Mouse (Mus musculus): ENCODE measurements around the gene Gm49450. TPM values are rescaled to one million over a fixed set of nuclear protein-coding genes. Genes with fewer than 3 reads are reported as not detected.

Gene Gm49450
- polyA plus RNA-seq, 1 experiment from 2014 or later = not detected

DNA sequence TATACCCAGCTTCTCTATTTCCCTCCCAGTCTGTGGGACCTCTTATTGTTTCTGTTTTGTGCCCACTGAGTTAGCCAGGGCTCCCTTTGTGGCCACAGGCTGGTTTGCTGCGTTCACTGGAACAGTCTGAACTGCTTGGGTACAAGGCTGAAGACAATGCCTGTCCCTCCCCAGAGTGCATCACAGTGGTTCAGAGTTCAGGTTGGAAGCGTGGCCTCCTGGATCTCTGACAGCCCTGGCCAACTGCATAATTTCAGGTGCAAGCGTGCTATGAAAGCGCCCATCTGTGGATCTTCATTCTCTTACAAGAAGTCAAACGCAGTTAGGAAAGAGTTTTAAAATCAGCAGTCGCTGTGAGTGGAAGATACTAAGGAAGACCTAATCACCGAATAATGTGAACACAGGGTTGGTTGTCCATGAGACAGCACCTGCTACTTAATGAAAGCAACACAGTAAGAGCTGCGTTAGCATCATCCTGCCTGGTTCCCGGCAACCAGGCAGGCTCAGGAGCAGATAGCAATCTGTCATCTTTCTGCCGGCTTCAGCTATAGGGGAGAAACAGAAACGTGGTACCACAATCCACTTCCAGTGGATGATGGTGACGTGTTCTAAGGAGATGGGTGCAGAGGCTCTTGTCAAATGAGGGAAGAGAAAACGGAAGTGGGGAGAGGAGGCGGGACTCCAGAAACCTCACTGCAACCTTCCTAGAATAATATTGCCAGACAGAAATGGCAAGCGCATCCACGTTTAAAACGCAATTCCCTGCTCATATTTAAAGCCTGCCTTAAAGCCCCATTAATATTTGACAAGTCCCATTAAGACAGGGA, 38.9 kb upstream of the Gm49450 start:
- Histone ChIP-seq H3K4me1 (replicated peaks) (peaks cover 21% of the 10 kb centered on the region), H3K4me2 (peak overlapping the region; percentile 79), H3K36me3 (replicated peaks) (no peaks in the 10 kb centered on the region), H3K27ac (replicated peaks) (no peak overlapping the region), H3K9me3 (replicated peaks) (no peaks in the 10 kb centered on the region), H3K9ac (peak overlapping the region; percentile 52), H3K4me3 (replicated peaks) (peak overlapping the region; percentile 53), H3K27me3 (peaks cover 2% of the 10 kb centered on the region; the same call in 1 of the 2 replicates)
- peak; percentile 45 for ATAC-seq (ENCODE audit: insufficient read depth)
- 25% methylated on average over 17 of the region's 17 CpGs for WGBS (ENCODE audit: insufficient replicate concordance)

DNA sequence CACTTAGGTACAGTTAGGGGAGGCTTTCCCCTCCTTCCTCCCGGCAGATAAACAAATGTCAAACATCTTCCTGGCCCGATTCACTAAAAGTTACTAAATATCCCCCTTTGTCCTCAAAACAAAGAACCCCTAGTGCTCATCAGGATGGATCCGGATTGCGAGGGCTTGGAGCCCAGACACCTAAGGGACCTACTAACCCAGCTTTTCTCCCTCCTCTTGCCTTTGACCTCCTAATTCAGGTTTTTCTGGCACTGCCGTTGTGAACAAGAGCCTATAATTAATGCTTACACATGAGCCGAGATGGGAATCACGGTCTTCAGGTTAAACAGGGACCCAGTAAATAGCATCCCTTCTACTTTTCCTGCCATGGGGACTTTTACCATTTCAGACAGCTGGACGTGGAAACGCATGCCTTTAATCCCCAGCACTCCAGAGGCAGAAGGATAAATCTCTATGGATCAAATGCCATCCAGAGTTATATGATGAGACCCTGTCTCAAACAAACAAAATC, 38.2 kb upstream of the Gm49450 start:
- Histone ChIP-seq H3K4me1 (replicated peaks) (peaks cover 22% of the 10 kb centered on the region), H3K27ac (replicated peaks) (no peak overlapping the region), H3K4me2 (no peak overlapping the region), H3K9ac (no peak overlapping the region), H3K36me3 (replicated peaks) (no peaks in the 10 kb centered on the region), H3K4me3 (replicated peaks) (no peak overlapping the region), H3K27me3 (peaks cover 6% of the 10 kb centered on the region; the same call in 1 of the 2 replicates), H3K9me3 (replicated peaks) (no peaks in the 10 kb centered on the region)
- no peak for ATAC-seq (ENCODE audit: insufficient read depth)
- WGBS (ENCODE audit: insufficient replicate concordance) = 55% methylated on average over 9 of the region's 9 CpGs

DNA sequence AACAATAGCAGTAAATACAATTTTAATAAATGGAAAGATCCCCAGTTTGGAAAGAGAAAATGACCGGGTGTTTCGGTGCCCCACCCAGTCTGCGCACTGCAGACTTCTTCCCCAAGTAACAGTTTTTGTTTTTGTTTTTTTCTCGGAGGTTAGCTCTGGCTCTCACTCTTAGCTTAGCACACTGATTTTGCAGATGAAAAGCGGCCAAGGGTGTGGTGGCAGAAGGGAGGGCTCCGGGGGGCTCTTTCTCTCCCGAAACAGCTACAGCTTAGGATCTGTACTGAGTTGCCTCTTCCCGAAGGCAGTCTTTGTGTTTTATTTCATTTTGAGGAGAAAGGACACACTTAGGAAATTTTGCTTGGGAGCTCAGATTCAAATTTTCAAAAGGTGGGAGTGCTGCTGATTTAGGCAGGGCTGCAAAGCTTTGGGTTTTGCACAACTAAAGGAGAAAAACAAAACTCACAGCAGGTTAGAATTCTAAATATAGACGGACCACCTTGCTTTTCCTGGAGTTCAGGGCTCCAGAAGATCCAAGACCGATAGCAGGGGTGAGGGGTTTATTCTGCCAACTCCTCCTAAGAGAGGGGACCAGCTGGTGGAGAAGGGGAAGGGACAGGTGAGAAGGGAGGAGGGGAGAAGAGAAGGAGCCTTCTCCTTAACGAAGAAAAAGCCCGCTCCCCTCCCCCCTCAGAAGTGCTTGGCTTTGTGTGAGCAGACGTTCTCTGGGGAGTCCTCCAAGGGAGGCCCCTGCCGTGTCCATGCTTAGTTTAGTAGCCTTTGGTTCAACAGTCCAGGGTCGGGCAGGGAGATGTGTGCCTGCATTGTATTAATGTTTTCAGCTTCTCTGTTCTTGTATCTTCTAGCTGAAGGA, 37.6 kb upstream of the Gm49450 start:
- peaks cover 6% of the 10 kb centered on the region; the same call in 1 of the 2 replicates for H3K27me3 ChIP-seq
- no peak overlapping the region for H3K9ac ChIP-seq
- H3K9me3 ChIP-seq (replicated peaks) = no peaks in the 10 kb centered on the region
- H3K27ac ChIP-seq (replicated peaks) = no peak overlapping the region
- no peak for ATAC-seq (ENCODE audit: insufficient read depth)
- H3K4me1 ChIP-seq (replicated peaks) = peaks cover 28% of the 10 kb centered on the region
- H3K36me3 ChIP-seq (replicated peaks) = no peaks in the 10 kb centered on the region
- WGBS (ENCODE audit: insufficient replicate concordance) = 55% methylated on average over 15 of the region's 15 CpGs
- no peak overlapping the region for H3K4me2 ChIP-seq
- no peak overlapping the region for H3K4me3 ChIP-seq (replicated peaks)

DNA sequence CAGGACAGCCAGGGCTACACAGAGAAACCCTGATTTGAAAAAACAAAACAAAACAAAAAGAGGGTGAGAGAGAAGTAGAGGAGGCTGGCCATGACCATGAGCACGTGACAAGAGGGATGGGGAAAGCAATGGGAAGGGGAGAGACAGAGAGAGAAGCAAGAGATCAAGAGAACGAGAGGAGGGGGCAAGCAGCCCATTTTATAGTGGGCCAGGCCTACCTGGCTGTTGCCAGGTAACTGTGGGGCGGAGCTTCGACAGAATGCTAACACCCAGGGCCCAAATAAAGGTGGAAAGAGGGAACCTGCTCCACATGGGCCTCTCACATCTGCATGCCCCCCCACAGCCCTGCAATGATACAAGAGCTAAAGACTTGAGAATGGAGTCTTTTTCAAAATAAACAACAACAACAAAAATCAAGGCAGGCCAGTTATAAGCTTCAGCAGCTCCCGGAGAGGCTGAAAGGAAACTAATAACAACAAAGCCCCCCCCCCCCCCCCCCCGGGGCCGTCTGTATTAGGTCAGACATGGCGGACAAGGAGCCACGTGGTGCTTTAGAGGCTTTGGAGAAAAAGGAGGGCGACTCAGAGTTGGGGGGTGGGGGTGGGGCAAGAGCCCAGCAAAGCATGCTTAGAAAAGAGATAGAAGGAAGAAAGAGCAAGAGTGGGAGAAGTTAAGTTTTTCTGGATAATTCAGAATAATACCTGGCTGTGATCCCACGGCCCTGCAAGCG, 36.5 kb upstream of the Gm49450 start:
- Histone ChIP-seq H3K4me3 (replicated peaks) (no peak overlapping the region), H3K4me2 (no peak overlapping the region), H3K36me3 (replicated peaks) (no peaks in the 10 kb centered on the region), H3K27ac (replicated peaks) (no peak overlapping the region), H3K27me3 (peaks cover 6% of the 10 kb centered on the region; the same call in 1 of the 2 replicates), H3K9ac (no peak overlapping the region), H3K4me1 (replicated peaks) (peaks cover 36% of the 10 kb centered on the region), H3K9me3 (replicated peaks) (no peaks in the 10 kb centered on the region)
- no peak for ATAC-seq (ENCODE audit: insufficient read depth)
- WGBS (ENCODE audit: insufficient replicate concordance) = 53% methylated on average over 11 of the region's 12 CpGs

DNA sequence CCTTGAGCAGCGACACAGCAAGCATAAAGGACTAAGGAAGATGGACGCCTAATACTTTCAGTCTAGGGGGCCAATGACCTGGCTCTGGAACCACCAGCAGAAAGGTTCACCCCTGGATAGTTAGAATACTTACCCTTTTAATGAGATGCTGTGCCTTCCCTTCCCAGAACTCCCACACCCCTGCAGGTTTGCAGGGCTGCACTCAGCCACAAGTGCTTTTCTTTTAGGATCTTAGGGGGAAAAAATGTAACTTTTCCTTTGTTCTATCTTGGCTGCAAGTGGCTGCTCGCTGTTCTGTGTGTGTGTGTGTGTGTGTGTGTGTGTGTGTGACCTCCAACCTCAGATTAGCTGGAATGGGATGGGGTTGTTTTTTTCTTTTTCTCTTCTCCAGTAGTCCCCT, 35.4 kb upstream of the Gm49450 start:
- Histone ChIP-seq H3K36me3 (replicated peaks) (no peaks in the 10 kb centered on the region), H3K4me2 (no peak overlapping the region), H3K27me3 (peaks cover 6% of the 10 kb centered on the region; the same call in 1 of the 2 replicates), H3K4me1 (replicated peaks) (peaks cover 36% of the 10 kb centered on the region), H3K9ac (no peak overlapping the region), H3K4me3 (replicated peaks) (no peak overlapping the region), H3K9me3 (replicated peaks) (no peaks in the 10 kb centered on the region), H3K27ac (replicated peaks) (no peak overlapping the region)
- ATAC-seq (ENCODE audit: insufficient read depth) = no peak
- 64% methylated on average over 3 of the region's 3 CpGs for WGBS (ENCODE audit: insufficient replicate concordance)

DNA sequence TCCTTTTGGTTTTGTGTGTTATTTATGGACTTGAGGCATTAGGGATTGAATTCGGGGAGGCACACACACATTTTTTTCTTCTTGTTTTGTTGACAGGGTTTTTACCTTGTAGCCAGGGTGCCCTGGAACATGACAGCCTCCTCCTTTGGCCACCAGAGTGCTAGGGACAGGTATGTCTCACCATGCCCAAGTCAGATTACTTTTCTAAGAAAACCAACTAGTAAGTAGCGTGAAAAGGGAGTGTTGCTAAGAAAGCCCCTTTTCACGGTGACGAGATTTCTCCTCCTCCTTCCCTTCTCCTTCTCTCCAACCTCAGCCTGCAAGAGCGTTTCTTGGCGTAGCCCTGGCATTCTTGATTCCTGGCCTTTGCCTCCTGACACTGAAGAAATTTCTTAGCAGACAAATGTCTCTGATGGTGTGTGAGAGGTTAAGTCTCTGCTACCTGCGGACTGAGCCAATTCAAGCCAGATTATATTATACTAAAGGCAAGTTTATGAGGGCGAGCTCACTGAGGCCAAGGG, 34.4 kb upstream of the Gm49450 start:
- H3K9ac ChIP-seq = no peak overlapping the region
- H3K36me3 ChIP-seq (replicated peaks) = no peaks in the 10 kb centered on the region
- H3K27me3 ChIP-seq = peaks cover 6% of the 10 kb centered on the region; the same call in 1 of the 2 replicates
- H3K4me3 ChIP-seq (replicated peaks) = no peak overlapping the region
- no peak for ATAC-seq (ENCODE audit: insufficient read depth)
- no peak overlapping the region for H3K27ac ChIP-seq (replicated peaks)
- no peak overlapping the region for H3K4me2 ChIP-seq
- peaks cover 36% of the 10 kb centered on the region for H3K4me1 ChIP-seq (replicated peaks)
- 66% methylated on average over 8 of the region's 8 CpGs for WGBS (ENCODE audit: insufficient replicate concordance)
- H3K9me3 ChIP-seq (replicated peaks) = no peaks in the 10 kb centered on the region

DNA sequence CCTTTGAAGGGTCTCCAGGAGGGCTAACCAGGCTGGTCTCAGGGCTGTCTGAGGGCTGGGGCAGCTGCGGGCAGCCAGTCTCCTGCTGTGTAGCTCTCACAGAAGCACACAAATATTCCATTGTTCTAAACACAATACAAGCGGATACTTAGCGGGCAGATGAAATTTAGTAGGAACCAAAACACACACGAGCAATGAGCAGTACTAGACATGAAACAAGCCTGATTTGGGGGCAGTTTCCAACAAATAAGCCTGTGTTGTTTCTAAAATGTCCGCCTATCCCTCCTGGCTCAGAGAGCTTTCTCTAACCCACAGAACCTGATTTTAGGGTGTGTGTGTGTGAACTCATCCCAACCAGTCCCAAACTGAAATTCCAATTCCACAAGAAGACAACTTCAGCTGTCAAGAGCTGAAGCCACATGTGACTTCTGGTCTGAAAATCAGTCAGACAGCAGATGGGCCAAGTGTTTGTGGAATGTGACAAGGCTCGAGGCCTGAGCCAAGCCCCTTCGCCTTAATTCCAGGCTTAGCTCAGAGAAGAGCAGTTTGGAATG, 33.8 kb upstream of the Gm49450 start:
- Histone ChIP-seq H3K4me1 (replicated peaks) (peaks cover 31% of the 10 kb centered on the region), H3K4me3 (replicated peaks) (no peak overlapping the region), H3K27me3 (peaks cover 6% of the 10 kb centered on the region; the same call in 1 of the 2 replicates), H3K36me3 (replicated peaks) (no peaks in the 10 kb centered on the region), H3K4me2 (no peak overlapping the region), H3K9ac (no peak overlapping the region), H3K27ac (replicated peaks) (no peak overlapping the region), H3K9me3 (replicated peaks) (no peaks in the 10 kb centered on the region)
- ATAC-seq (ENCODE audit: insufficient read depth) = no peak
- 73% methylated on average over 7 of the region's 7 CpGs for WGBS (ENCODE audit: insufficient replicate concordance)

DNA sequence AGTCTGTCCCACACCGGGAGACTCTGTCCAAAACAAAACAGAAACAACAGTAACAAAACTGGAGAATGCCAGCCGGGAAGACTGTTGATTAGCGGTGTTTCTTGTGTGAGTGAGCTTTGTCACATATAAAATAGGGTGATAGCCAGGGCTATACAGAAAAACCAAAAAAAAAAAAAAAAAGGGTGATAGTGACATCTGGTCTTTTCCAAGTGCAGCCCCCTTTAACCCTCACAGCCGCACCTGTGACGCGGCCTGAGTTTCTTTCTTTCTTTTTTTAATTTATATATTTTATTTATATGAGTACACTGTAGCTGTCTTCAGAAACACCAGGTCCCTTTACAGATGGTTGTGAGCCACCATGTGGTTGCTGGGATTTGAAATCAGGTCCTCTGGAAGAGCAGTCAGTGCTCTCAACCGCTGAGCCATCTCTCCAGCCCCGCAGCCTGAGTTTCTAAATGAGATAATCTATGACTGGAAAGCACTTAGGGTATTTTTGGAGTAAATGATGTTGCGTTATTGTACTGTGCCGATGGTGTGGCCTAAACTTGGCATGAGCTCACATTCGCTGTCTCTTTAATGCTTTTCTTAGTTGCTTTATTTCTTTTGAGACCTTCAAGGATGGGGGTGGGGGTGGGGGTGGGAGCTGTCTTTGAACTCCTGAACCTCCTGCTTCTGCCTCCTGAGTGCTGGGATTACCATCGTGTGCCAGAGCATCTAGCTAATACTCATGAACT, 32.8 kb upstream of the Gm49450 start:
- no peak for ATAC-seq (ENCODE audit: insufficient read depth)
- 47% methylated on average over 12 of the region's 12 CpGs for WGBS (ENCODE audit: insufficient replicate concordance)
- H3K4me2 ChIP-seq = peak overlapping the region; percentile 77

DNA sequence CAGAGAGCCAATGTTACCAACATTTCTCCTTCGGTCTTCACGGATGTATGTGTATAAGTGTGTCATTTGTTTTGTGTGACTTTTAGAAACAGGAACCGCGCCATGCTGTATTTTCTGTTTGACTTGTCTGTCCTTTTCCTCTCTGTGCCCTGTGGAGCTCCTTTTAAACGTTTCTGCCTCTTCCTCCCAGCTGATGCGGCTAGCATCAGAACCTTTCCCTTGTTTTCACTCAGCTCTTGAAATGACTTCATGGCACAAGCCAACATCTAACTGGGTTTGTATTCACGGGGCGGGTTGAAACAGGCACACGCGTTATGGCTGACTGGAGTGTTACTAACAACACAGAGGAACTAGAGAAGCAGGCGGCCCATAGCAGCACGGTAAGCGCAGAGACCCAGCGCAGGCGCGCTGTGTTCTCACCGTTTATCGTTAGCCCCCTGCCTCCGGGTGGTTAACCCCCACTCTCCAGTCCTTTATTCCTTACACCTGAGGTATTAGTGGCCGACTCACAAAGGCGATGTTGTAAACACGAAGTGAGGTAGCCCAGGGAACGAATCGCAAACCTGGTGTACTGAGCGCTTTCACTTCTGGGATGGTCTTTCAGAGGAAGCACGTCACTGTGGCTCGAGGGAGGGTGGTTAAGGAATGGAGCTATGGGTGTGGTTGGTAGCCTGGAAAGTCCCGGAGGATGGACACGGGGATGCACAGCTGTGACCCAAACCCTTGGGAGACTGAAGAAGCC, 32.1 kb upstream of the Gm49450 start:
- peak overlapping the region; percentile 82 for H3K27ac ChIP-seq (replicated peaks)
- H3K9ac ChIP-seq = peak overlapping the region; percentile 65
- peak overlapping the region; percentile 77 for H3K4me2 ChIP-seq
- ATAC-seq (ENCODE audit: insufficient read depth) = peak; percentile 83
- H3K9me3 ChIP-seq (replicated peaks) = no peaks in the 10 kb centered on the region
- peak overlapping the region; percentile 67 for H3K4me3 ChIP-seq (replicated peaks)
- peaks cover 30% of the 10 kb centered on the region for H3K4me1 ChIP-seq (replicated peaks)
- H3K36me3 ChIP-seq (replicated peaks) = no peaks in the 10 kb centered on the region
- under 1% methylated on average over 29 of the region's 29 CpGs for WGBS (ENCODE audit: insufficient replicate concordance)
- H3K27me3 ChIP-seq = peaks cover 10% of the 10 kb centered on the region; the same call in 1 of the 2 replicates

More for the DNA sequence above, 32.8 kb upstream of the Gm49450 start:
- peaks cover 30% of the 10 kb centered on the region for H3K4me1 ChIP-seq (replicated peaks)
- H3K9me3 ChIP-seq (replicated peaks) = no peaks in the 10 kb centered on the region
- peak overlapping the region; percentile 82 for H3K27ac ChIP-seq (replicated peaks)
- H3K27me3 ChIP-seq = peaks cover 10% of the 10 kb centered on the region; the same call in 1 of the 2 replicates
- H3K4me3 ChIP-seq (replicated peaks) = peak overlapping the region; percentile 67
- no peaks in the 10 kb centered on the region for H3K36me3 ChIP-seq (replicated peaks)
- H3K9ac ChIP-seq = peak overlapping the region; percentile 65

Measured in liver, embryonic 15.5 days (tissue).